Comparison of ENCODE assay signal across 9 mouse cellular contexts in genomic region chr2:118976941-118977340, GRCm38 (mm10). TPM values are rescaled to one million over a fixed set of nuclear protein-coding genes. Genes with fewer than 3 reads are reported as not detected.
DNase-seq lines count a peak whose midpoint lies in the region; ATAC-seq and TF ChIP-seq lines count a peak whose summit lies in the region.
"Had no signal": no experiment of that assay in that cellular context is flagged by ENCODE, and none has a peak within 500 bp of the region (broad histone marks: within the 10 kb centered on the region; RNA-seq: fewer than 3 reads in every experiment).

No protein-coding gene starts in this region.

- H3K4me3 ChIP-seq in heart, postnatal 0 days (ENCODE audit: low read depth, low read length), result peak overlapping the region; percentile 63
- H3K4me3 ChIP-seq in embryonic facial prominence, embryonic 12.5 days, result peak overlapping the region; percentile 47
- H3K4me3 ChIP-seq in intestine, embryonic 14.5 days (ENCODE audit: low read depth, low read length), result peak overlapping the region; percentile 61

- TF ChIP-seq EP300 in heart, postnatal 0 days (IDR thresholded peaks at IDR 0.05; ENCODE audit: low read depth), result no peak

- intact Hi-C loops in left cerebral cortex, postnatal 10 days (cut with DNase I), result no loop called here

- no peak for TF ChIP-seq CTCF in heart, postnatal 0 days (IDR thresholded peaks at IDR 0.05; ENCODE audit: low read depth)

- H3K9ac ChIP-seq in heart, postnatal 0 days (replicated peaks; ENCODE audit: low read depth, low read length), result peak overlapping the region; percentile 56
- H3K9ac ChIP-seq in embryonic facial prominence, embryonic 12.5 days, result no peak overlapping the region
- no peak overlapping the region; the same call in 1 of the 2 replicates for H3K9ac ChIP-seq in intestine, embryonic 14.5 days (ENCODE audit: low read length)

- H3K4me2 ChIP-seq in heart, postnatal 0 days (ENCODE audit: low read depth, low read length), result peak overlapping the region; percentile 96
- peak overlapping the region; percentile 68 for H3K4me2 ChIP-seq in embryonic facial prominence, embryonic 12.5 days (replicated peaks)
- peak overlapping the region; percentile 93 for H3K4me2 ChIP-seq in intestine, embryonic 14.5 days (ENCODE audit: low read length)

- no peak overlapping the region for H3K27ac ChIP-seq in heart, postnatal 0 days (ENCODE audit: low read depth)
- no peak overlapping the region for H3K27ac ChIP-seq in embryonic facial prominence, embryonic 12.5 days
- no peak overlapping the region for H3K27ac ChIP-seq in intestine, embryonic 14.5 days (ENCODE audit: low read depth)

- 20% methylated on average over 5 of the region's 5 CpGs for WGBS in heart, postnatal 0 days
- 11% methylated on average over 5 of the region's 5 CpGs for WGBS in embryonic facial prominence, embryonic 12.5 days
- 14% methylated on average over 5 of the region's 5 CpGs for WGBS in intestine, embryonic 14.5 days

- peaks cover 19% of the 10 kb centered on the region for H3K27me3 ChIP-seq in heart, postnatal 0 days (ENCODE audit: control insufficient read depth, insufficient read depth, low read length)
- H3K27me3 ChIP-seq in embryonic facial prominence, embryonic 12.5 days, result peaks cover 49% of the 10 kb centered on the region
- H3K27me3 ChIP-seq in intestine, embryonic 14.5 days (replicated peaks; ENCODE audit: control insufficient read depth, insufficient read depth, low read length), result peaks cover 44% of the 10 kb centered on the region
- H3K27me3 ChIP-seq: Patski had no signal

- no peak for ATAC-seq in heart, postnatal 0 days (ENCODE audit: insufficient read depth, low read depth)
- ATAC-seq in embryonic facial prominence, embryonic 12.5 days (ENCODE audit: insufficient number of reproducible peaks, insufficient read depth, low FRiP score, low TSS enrichment), result no peak
- no peak for ATAC-seq in intestine, embryonic 14.5 days (replicated peaks; ENCODE audit: low FRiP score, low TSS enrichment, low read depth)

- no peaks in the 10 kb centered on the region for H3K9me3 ChIP-seq in heart, postnatal 0 days (replicated peaks; ENCODE audit: control insufficient read depth, low read length)
- no peaks in the 10 kb centered on the region for H3K9me3 ChIP-seq in embryonic facial prominence, embryonic 12.5 days
- no peaks in the 10 kb centered on the region for H3K9me3 ChIP-seq in intestine, embryonic 14.5 days (ENCODE audit: control insufficient read depth, low read length)

- H3K36me3 ChIP-seq in heart, postnatal 0 days (replicated peaks; ENCODE audit: control insufficient read depth, insufficient read depth, low read length), result no peaks in the 10 kb centered on the region
- no peaks in the 10 kb centered on the region for H3K36me3 ChIP-seq in embryonic facial prominence, embryonic 12.5 days
- H3K36me3 ChIP-seq in intestine, embryonic 14.5 days (ENCODE audit: control insufficient read depth, insufficient read depth, low read length), result no peaks in the 10 kb centered on the region

- 0 out of 2 replicates have a peak, but pooled peaks cover 3% of the 10 kb centered on the region for H3K4me1 ChIP-seq in heart, postnatal 0 days (ENCODE audit: control insufficient read depth, insufficient read depth)
- H3K4me1 ChIP-seq in embryonic facial prominence, embryonic 12.5 days, result no peaks in the 10 kb centered on the region
- peaks cover 9% of the 10 kb centered on the region; the same call in 1 of the 2 replicates for H3K4me1 ChIP-seq in intestine, embryonic 14.5 days (replicated peaks; ENCODE audit: control insufficient read depth, insufficient read depth, low read length)

- DNase-seq in heart, postnatal 0 days (ENCODE audit: low spot score), result no peak
- no peak for DNase-seq in heart, postnatal 4 days
- DNase-seq in intestine, embryonic 14.5 days (ENCODE audit: low spot score), result no peak
- DNase-seq in naive thymus-derived CD4-positive, alpha-beta T cell, adult 2 months (ENCODE audit: low read depth), result peak; percentile 6
- no peak for DNase-seq in adrenal gland, postnatal 10 days
- DNase-seq in cerebellum, adult 9-10 months, result no peak
- DNase-seq in left cerebral cortex, postnatal 10 days (ENCODE audit: extremely low spot score in 1 of 2, low spot score in 2 of 2), result no peak

RNA-seq across cellular contexts. Expression of gene Chst14, which starts 50.6 kb away (rescaled TPM):
- 10.8 and 15.3 TPM in 2 replicates for total RNA-seq in heart, postnatal 0 days (2014; rRNA removed; ENCODE audit: low replicate concordance)
- polyA plus RNA-seq in heart, postnatal 0 days (2015; fragmentation: Nextera tagmentation; extraction: Ambion mirVana), result 12.8 and 14.3 TPM in 2 replicates
- total RNA-seq in heart, postnatal 4 days (2021), result 10 to 100 TPM; 15.0 to 15.4 TPM
- polyA plus RNA-seq in embryonic facial prominence, embryonic 12.5 days (2016; fragmentation: Nextera tagmentation; extraction: Ambion mirVana), result 48.1 and 51.0 TPM in 2 replicates
- polyA plus RNA-seq in intestine, embryonic 14.5 days (2014; fragmentation: Nextera tagmentation; extraction: Ambion mirVana), result 32.2 and 32.7 TPM in 2 replicates
- total RNA-seq in adrenal gland, postnatal 10 days (2021), result 10 to 100 TPM; 11.2 to 15.0 TPM
- 1 to 10 TPM; 2.4 to 2.9 TPM for total RNA-seq in left cerebral cortex, postnatal 10 days (2021)

RNA-seq across cellular contexts. Expression of gene Ccdc32, which starts 52.3 kb away (rescaled TPM):
- 14.7 and 19.1 TPM in 2 replicates for total RNA-seq in heart, postnatal 0 days (2014; rRNA removed; ENCODE audit: low replicate concordance)
- 20.7 and 21.1 TPM in 2 replicates for polyA plus RNA-seq in heart, postnatal 0 days (2015; fragmentation: Nextera tagmentation; extraction: Ambion mirVana)
- total RNA-seq in heart, postnatal 4 days (2021), result 10 to 100 TPM; 11.6 to 14.6 TPM
- 22.6 and 23.3 TPM in 2 replicates for polyA plus RNA-seq in embryonic facial prominence, embryonic 12.5 days (2016; fragmentation: Nextera tagmentation; extraction: Ambion mirVana)
- 20.9 and 21.0 TPM in 2 replicates for polyA plus RNA-seq in intestine, embryonic 14.5 days (2014; fragmentation: Nextera tagmentation; extraction: Ambion mirVana)
- total RNA-seq in adrenal gland, postnatal 10 days (2021), result 10 to 100 TPM; 17.7 TPM
- 10 to 100 TPM; 61.6 to 61.8 TPM for total RNA-seq in left cerebral cortex, postnatal 10 days (2021)

RNA-seq across cellular contexts. Expression of gene Rpusd2, which starts 57.6 kb away (rescaled TPM):
- 8.8 and 14.3 TPM in 2 replicates for total RNA-seq in heart, postnatal 0 days (2014; rRNA removed; ENCODE audit: low replicate concordance)
- 2.6 and 3.3 TPM in 2 replicates for polyA plus RNA-seq in heart, postnatal 0 days (2015; fragmentation: Nextera tagmentation; extraction: Ambion mirVana)
- 1 to 10 TPM; 6.0 to 7.0 TPM for total RNA-seq in heart, postnatal 4 days (2021)
- polyA plus RNA-seq in embryonic facial prominence, embryonic 12.5 days (2016; fragmentation: Nextera tagmentation; extraction: Ambion mirVana), result 4.6 and 6.0 TPM in 2 replicates
- polyA plus RNA-seq in intestine, embryonic 14.5 days (2014; fragmentation: Nextera tagmentation; extraction: Ambion mirVana), result 4.7 and 4.8 TPM in 2 replicates
- total RNA-seq in adrenal gland, postnatal 10 days (2021), result 1 to 10 TPM; 5.0 to 5.6 TPM
- 1 to 10 TPM; 6.3 to 6.7 TPM for total RNA-seq in left cerebral cortex, postnatal 10 days (2021)
